Mouse (Mus musculus) E14TG2a.4 (cell line): ENCODE measurements around the gene Slc12a3.

Experiments
- H3K27me3 ChIP-seq: 2 replicates; pipeline ENCODE4 v1.6.1; 2014; ENCODE audit warnings: low read length, control low read depth; ENCODE audit not compliant: insufficient read depth
- H3K36me3 ChIP-seq: 2 replicates; pipeline ENCODE4 v1.6.1; 2014; ENCODE audit warnings: low read length, control low read depth; ENCODE audit not compliant: insufficient read depth
- H3K4me1 ChIP-seq: replicated peaks from 2 replicates; pipeline ENCODE4 v1.6.1; 2014; ENCODE audit warnings: low read depth, low read length, control low read depth
- H3K4me3 ChIP-seq: replicated peaks from 2 replicates; pipeline ENCODE4 v1.5.1; 2014; ENCODE audit warnings: mild to moderate bottlenecking, low read length
- H3K9me3 ChIP-seq: 2 replicates; pipeline ENCODE4 v1.6.1; 2014; ENCODE audit warnings: low read length, control low read depth
- CTCF ChIP-seq: conservative IDR thresholded peaks from 2 replicates; pipeline ENCODE4 v1.5.1; 2014; ENCODE audit warnings: low read length
- NANOG ChIP-seq: IDR thresholded peaks from 2 replicates; pipeline ENCODE4 v1.6.1; 2014; ENCODE audit warnings: borderline replicate concordance, low read length, mixed read lengths
- POU5F1 ChIP-seq: IDR thresholded peaks from 2 replicates; pipeline ENCODE4 v1.6.1; 2014; ENCODE audit warnings: low read length, borderline replicate concordance

Gene Slc12a3

DNA sequence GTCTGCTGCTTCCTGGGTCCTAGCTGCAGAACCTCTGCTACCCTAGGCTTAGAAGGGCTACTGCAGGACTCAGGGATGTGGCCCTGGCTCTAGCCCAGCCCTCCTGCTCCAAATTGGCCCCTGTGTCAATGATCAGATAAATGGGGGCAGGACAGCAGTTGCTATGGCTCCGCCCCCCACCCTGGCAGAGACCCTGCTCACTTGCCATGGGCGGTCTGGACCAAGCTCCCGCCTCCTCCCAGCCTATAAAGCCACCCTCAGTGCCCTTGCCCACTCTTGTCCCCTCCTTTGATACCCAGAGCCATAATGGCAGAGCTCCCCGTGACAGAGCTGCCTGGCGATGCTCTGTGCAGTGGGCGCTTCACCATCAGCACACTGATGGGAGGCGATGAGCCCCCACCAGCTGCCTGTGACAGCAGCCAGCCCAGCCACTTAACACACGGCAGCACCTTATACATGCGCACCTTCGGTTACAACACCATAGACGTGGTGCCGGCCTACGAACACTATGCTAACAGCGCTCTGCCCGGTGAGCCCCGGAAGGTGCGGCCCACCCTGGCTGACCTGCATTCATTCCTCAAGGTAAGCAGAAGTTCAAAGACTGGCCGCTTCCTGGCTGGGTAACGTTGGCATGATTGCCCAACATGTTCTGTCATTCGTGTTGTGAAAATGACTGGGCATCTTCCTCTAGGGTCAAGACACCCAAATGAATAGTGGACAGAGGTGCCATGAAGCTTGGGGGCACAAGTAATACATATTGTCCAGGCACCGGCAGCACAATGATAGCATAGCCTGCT is at the start of gene Slc12a3:
Gene Slc12a3, plus strand, starts transcription at position 270 of the 797 bp plus-strand sequence.
- TF ChIP-seq CTCF (no peak), POU5F1 (no peak), NANOG (no peak)
- H3K27me3 ChIP-seq, result peaks cover 9% of the 10 kb centered on the region
- peaks cover 23% of the 10 kb centered on the region for H3K4me1 ChIP-seq
- peak within 1 kb of the TSS; percentile 61 for H3K4me3 ChIP-seq
- H3K36me3 ChIP-seq, result no peaks in the 10 kb centered on the region
- no peaks in the 10 kb centered on the region for H3K9me3 ChIP-seq

- Histone ChIP-seq H3K9me3 (no peaks in the 10 kb centered on the region), H3K36me3 (peaks cover 25% of the 10 kb centered on the region), H3K4me3 (no peak overlapping the region), H3K27me3 (no peaks in the 10 kb centered on the region), H3K4me1 (0 out of 2 replicates have a peak, but pooled peaks cover 3% of the 10 kb centered on the region)
- no peak for TF ChIP-seq POU5F1
- no peak for TF ChIP-seq NANOG
- TF ChIP-seq CTCF, result no peak
Measured at GRCm38 (mm10) chr8:94280001-94280613, 48.9 kb upstream of the Slc12a3 start.

DNA sequence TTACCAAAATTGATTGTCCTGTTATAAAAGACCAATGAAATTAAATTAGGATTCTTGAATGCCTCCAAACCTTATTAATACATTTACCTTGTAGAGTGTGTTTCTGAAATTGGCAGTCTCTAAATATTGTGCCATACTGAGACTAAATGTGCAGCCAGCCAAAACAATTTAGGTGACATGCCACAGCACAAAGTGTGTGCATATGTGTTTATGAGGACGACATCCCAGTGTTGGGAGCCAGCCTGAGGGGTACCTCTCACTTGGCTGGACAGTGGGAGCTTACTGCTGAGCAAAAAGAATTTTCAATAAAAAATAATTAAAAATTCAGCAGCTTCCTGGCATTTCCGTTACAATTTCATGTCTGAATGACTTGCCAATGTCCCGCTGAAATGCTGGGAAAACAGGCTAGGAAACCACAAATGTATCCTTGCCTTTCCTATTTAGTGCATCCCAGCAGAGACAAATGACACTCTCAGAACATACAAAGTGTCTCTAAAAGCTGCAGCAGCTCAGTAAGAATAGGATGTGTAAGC is 46.5 kb upstream of the Slc12a3 start:
- Histone ChIP-seq H3K4me3 (no peak overlapping the region), H3K27me3 (no peaks in the 10 kb centered on the region), H3K4me1 (0 out of 2 replicates have a peak, but pooled peaks cover 3% of the 10 kb centered on the region), H3K36me3 (peaks cover 28% of the 10 kb centered on the region), H3K9me3 (no peaks in the 10 kb centered on the region)
- no peak for TF ChIP-seq NANOG
- TF ChIP-seq POU5F1, result no peak
- no peak for TF ChIP-seq CTCF

GRCm38 (mm10) chr8:94284204-94284603 is 44.8 kb upstream of the Slc12a3 start:
- Histone ChIP-seq H3K27me3 (no peaks in the 10 kb centered on the region), H3K4me3 (no peak overlapping the region), H3K9me3 (no peaks in the 10 kb centered on the region), H3K4me1 (0 out of 2 replicates have a peak, but pooled peaks cover 3% of the 10 kb centered on the region), H3K36me3 (peaks cover 36% of the 10 kb centered on the region)
- no peak for TF ChIP-seq CTCF
- TF ChIP-seq POU5F1, result no peak
- no peak for TF ChIP-seq NANOG

GRCm38 (mm10) chr8:94290606-94291005 is 38.4 kb upstream of the Slc12a3 start:
- H3K4me1 ChIP-seq, result peaks cover 3% of the 10 kb centered on the region
- peaks cover 60% of the 10 kb centered on the region for H3K36me3 ChIP-seq
- H3K27me3 ChIP-seq, result no peaks in the 10 kb centered on the region

GRCm38 (mm10) chr8:94292072-94292471 is 36.9 kb upstream of the Slc12a3 start:
- TF ChIP-seq POU5F1 (no peak), NANOG (no peak), CTCF (no peak)
- no peaks in the 10 kb centered on the region for H3K9me3 ChIP-seq
- H3K36me3 ChIP-seq, result peaks cover 67% of the 10 kb centered on the region
- peaks cover 3% of the 10 kb centered on the region for H3K4me1 ChIP-seq
- H3K27me3 ChIP-seq, result no peaks in the 10 kb centered on the region
- H3K4me3 ChIP-seq, result no peak overlapping the region

More at GRCm38 (mm10) chr8:94290606-94291005, 38.4 kb upstream of the Slc12a3 start:
- TF ChIP-seq POU5F1 (no peak), CTCF (no peak), NANOG (no peak)
- H3K9me3 ChIP-seq, result no peaks in the 10 kb centered on the region
- H3K4me3 ChIP-seq, result no peak overlapping the region

- Histone ChIP-seq H3K4me1 (peaks cover 3% of the 10 kb centered on the region), H3K9me3 (no peaks in the 10 kb centered on the region), H3K4me3 (no peak overlapping the region), H3K27me3 (no peaks in the 10 kb centered on the region), H3K36me3 (peaks cover 70% of the 10 kb centered on the region)
- TF ChIP-seq POU5F1 (no peak), CTCF (no peak), NANOG (no peak)
Measured at GRCm38 (mm10) chr8:94292626-94293025, 36.4 kb upstream of the Slc12a3 start.

- TF ChIP-seq CTCF (no peak), NANOG (no peak), POU5F1 (no peak)
- Histone ChIP-seq H3K27me3 (no peaks in the 10 kb centered on the region), H3K4me1 (peaks cover 3% of the 10 kb centered on the region), H3K9me3 (no peaks in the 10 kb centered on the region), H3K4me3 (no peak overlapping the region), H3K36me3 (peaks cover 79% of the 10 kb centered on the region)
Measured at GRCm38 (mm10) chr8:94295687-94296086, 33.3 kb upstream of the Slc12a3 start.
